Mouse (Mus musculus): ENCODE data around the gene Olfr639.

- no peak for TF ChIP-seq POLR2A (IDR thresholded peaks at IDR 0.05; ENCODE audit: low read depth, low read length)
- no peak for TF ChIP-seq CTCF (IDR thresholded peaks at IDR 0.05; ENCODE audit: extremely low read depth, insufficient read length, insufficient replicate concordance, low read depth, low read length)
Measured at GRCm38 (mm10) chr7:104052566-104052965, 35.5 kb upstream of the Olfr639 start, which contains the start of gene Olfr642.

Data from small intestine, adult 2 months (tissue).